In the genomic region with DNA sequence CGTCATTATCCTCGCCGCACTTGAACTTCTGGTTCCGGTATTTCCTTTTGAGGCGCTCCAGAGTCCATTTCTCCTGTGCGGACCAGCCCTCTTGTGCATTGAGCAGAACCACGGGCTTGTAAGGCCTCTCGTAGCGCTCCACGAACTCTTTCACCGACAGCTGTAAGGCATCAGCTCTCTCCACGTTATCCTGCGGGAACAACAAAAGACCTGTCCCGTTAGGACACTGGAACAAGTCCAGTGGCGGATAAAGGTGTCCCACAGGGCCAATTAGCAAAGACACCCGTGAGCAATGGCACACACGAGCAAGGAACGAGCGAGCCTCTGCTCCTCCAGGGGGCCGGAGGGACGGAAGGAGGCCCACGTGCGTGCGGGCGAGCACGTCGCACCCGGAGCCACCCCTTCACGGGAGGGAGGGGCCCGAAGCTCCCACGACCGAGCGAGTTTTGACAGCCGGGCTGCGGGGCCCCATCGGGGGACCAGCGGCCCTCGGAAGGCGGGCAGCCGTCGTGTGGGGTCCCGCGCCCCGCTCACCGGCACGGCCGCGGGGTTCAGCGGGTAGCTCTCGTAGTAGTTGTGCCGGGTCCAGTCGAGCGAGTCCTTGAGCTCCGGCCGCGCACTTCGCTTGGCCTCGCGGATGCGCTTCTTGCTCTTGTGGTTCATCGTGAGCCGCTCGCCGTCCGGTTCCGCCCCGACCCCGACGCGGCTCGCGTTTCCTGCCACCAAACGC, we compare ENCODE assay signal across 8 mouse cellular contexts. TPM values are rescaled to one million over a fixed set of nuclear protein-coding genes. Genes with fewer than 3 reads are reported as not detected.
DNase-seq lines count a peak whose midpoint lies in the region; ATAC-seq and TF ChIP-seq lines count a peak whose summit lies in the region.

No protein-coding gene starts in this region.

- H3K4me2 ChIP-seq in hindbrain, postnatal 0 days (ENCODE audit: low read depth, low read length) = peak overlapping the region; percentile 65

- H3K79me2 ChIP-seq in macrophage (ENCODE audit: inconsistent target) = peaks cover 86% of the 10 kb centered on the region

- peak; percentile 39 for ATAC-seq in common myeloid progenitor, adult 5-6 weeks (replicated peaks; ENCODE audit: low read depth, poor library complexity, severe bottlenecking)
- ATAC-seq in hindbrain, postnatal 0 days = peak; percentile 48

- peaks cover 8% of the 10 kb centered on the region for H3K4me1 ChIP-seq in hindbrain, postnatal 0 days (ENCODE audit: insufficient read depth, low read length)

- peak overlapping the region; percentile 77 for H3K9ac ChIP-seq in hindbrain, postnatal 0 days (replicated peaks; ENCODE audit: low read length)

- no peaks in the 10 kb centered on the region for H3K27me3 ChIP-seq in hindbrain, postnatal 0 days (ENCODE audit: insufficient read depth, low read length)

- H3K36me3 ChIP-seq in hindbrain, postnatal 0 days (ENCODE audit: insufficient read depth, low read length) = peaks cover 27% of the 10 kb centered on the region
- peaks cover 35% of the 10 kb centered on the region for H3K36me3 ChIP-seq in macrophage (ENCODE audit: inconsistent target)

- DNase-seq in adipocyte (ENCODE audit: low spot score) = peak; percentile 60
- DNase-seq in gastrocnemius, adult 8-10 months (ENCODE audit: low spot score in 2 of 2) = peak; percentile 35 to 44
- DNase-seq in hindbrain, postnatal 0 days (ENCODE audit: low spot score) = peak; percentile 79
- peak; percentile 41 to 63 for DNase-seq in left cerebral cortex, adult 8-10 months (ENCODE audit: low spot score in 2 of 2)
- DNase-seq in retina, postnatal 1 day = peak; percentile 80
- peak; percentile 54 for DNase-seq in urinary bladder, postnatal 25 days (ENCODE audit: low spot score)

- peak overlapping the region; percentile 88 for H3K4me3 ChIP-seq in hindbrain, postnatal 0 days (ENCODE audit: low read length)
- H3K4me3 ChIP-seq in macrophage (ENCODE audit: inconsistent target) = peak overlapping the region; percentile 82

- H3K27ac ChIP-seq in hindbrain, postnatal 0 days = peak overlapping the region; percentile 95
- H3K27ac ChIP-seq in macrophage = peak overlapping the region; percentile 76

- peak; percentile 38; the same call in 1 of the 2 replicates for TF ChIP-seq CTCF in hindbrain, postnatal 0 days (IDR thresholded peaks at IDR 0.05; ENCODE audit: low read depth)

- H3K9me3 ChIP-seq in hindbrain, postnatal 0 days (ENCODE audit: low read length) = no peaks in the 10 kb centered on the region

- WGBS in hindbrain, postnatal 0 days = under 1% methylated on average over 73 of the region's 73 CpGs
- WGBS in macrophage (ENCODE audit: missing documents) = under 1% methylated on average over 73 of the region's 73 CpGs

RNA-seq across cellular contexts. Expression of a gene that starts 0.4 kb away (rescaled TPM):
- 50.4 and 52.0 TPM in 2 replicates for total RNA-seq in common myeloid progenitor, adult 5-6 weeks (2017)
- total RNA-seq in gastrocnemius, adult 8-10 months (2022) = 10 to 100 TPM; 44.9 to 48.8 (median 45.4) TPM
- total RNA-seq in hindbrain, postnatal 0 days (2014; rRNA removed) = 30.1 and 43.2 TPM in 2 replicates
- 50.8 and 54.4 TPM in 2 replicates for polyA plus RNA-seq in hindbrain, postnatal 0 days (2015; fragmentation: Nextera tagmentation; extraction: Ambion mirVana)
- total RNA-seq in left cerebral cortex, adult 8-10 months (2022) = 10 to 100 TPM; 20.2 to 24.3 (median 22.2) TPM
- 10 to 100 TPM in 10 of 26 experiments, 1 to 10 TPM in 16; 1.5 to 20.7 (median 6.8) TPM for total RNA-seq in macrophage (2018; cell fraction: chromatin; rRNA removed)
- 10 to 100 TPM; 10.5 to 17.5 (median 13.8) TPM for total RNA-seq in macrophage (2018; cell fraction: cytosol; rRNA removed)
- 10 to 100 TPM in 11 of 26 experiments, 1 to 10 TPM in 15; 2.5 to 24.4 (median 8.3) TPM for total RNA-seq in macrophage (2018; cell fraction: nucleus; rRNA removed)
- polyA plus RNA-seq in macrophage (2018) = 12.5 to 17.0 TPM (median 16.0 TPM) in 3 replicates

RNA-seq across cellular contexts. Expression of a gene that starts 0.6 kb away (rescaled TPM):
- total RNA-seq in common myeloid progenitor, adult 5-6 weeks (2017) = 39.2 and 56.0 TPM in 2 replicates
- 10 to 100 TPM; 17.7 to 27.2 (median 21.4) TPM for total RNA-seq in gastrocnemius, adult 8-10 months (2022)
- total RNA-seq in hindbrain, postnatal 0 days (2014; rRNA removed) = 31.9 and 37.5 TPM in 2 replicates
- polyA plus RNA-seq in hindbrain, postnatal 0 days (2015; fragmentation: Nextera tagmentation; extraction: Ambion mirVana) = 48.1 and 48.6 TPM in 2 replicates
- 10 to 100 TPM; 26.6 to 30.4 (median 28.8) TPM for total RNA-seq in left cerebral cortex, adult 8-10 months (2022)
- total RNA-seq in macrophage (2018; cell fraction: chromatin; rRNA removed) = 10 to 100 TPM in 25 of 26 experiments, 1 to 10 TPM in 1; 8.9 to 67.5 (median 36.3) TPM
- 10 to 100 TPM; 11.3 to 25.6 (median 19.8) TPM for total RNA-seq in macrophage (2018; cell fraction: cytosol; rRNA removed)
- 10 to 100 TPM; 13.7 to 59.6 (median 24.8) TPM for total RNA-seq in macrophage (2018; cell fraction: nucleus; rRNA removed)
- polyA plus RNA-seq in macrophage (2018) = 19.8 to 25.1 TPM (median 21.8 TPM) in 3 replicates

RNA-seq across cellular contexts. Expression of a gene that starts 9.5 kb away (rescaled TPM):
- 4.5 and 5.4 TPM in 2 replicates for total RNA-seq in common myeloid progenitor, adult 5-6 weeks (2017)
- total RNA-seq in gastrocnemius, adult 8-10 months (2022) = 10 to 100 TPM; 21.7 to 23.9 (median 22.7) TPM
- total RNA-seq in hindbrain, postnatal 0 days (2014; rRNA removed) = 38.7 and 45.6 TPM in 2 replicates
- polyA plus RNA-seq in hindbrain, postnatal 0 days (2015; fragmentation: Nextera tagmentation; extraction: Ambion mirVana) = 56.8 and 62.8 TPM in 2 replicates
- total RNA-seq in left cerebral cortex, adult 8-10 months (2022) = 10 to 100 TPM; 40.9 to 46.2 (median 43.0) TPM
- 100 to 1,000 TPM in 12 of 26 experiments, 10 to 100 TPM in 14; 23.7 to 296 (median 94.4) TPM for total RNA-seq in macrophage (2018; cell fraction: chromatin; rRNA removed)
- total RNA-seq in macrophage (2018; cell fraction: cytosol; rRNA removed) = 100 to 1,000 TPM in 24 of 26 experiments, 10 to 100 TPM in 2; 90.2 to 220 (median 154) TPM
- total RNA-seq in macrophage (2018; cell fraction: nucleus; rRNA removed) = 100 to 1,000 TPM in 22 of 26 experiments, 10 to 100 TPM in 4; 26.4 to 272 (median 148) TPM
- 105 to 174 TPM (median 118 TPM) in 3 replicates for polyA plus RNA-seq in macrophage (2018)

RNA-seq across cellular contexts. Expression of a gene that starts 10.2 kb away (rescaled TPM):
- 451 and 629 TPM in 2 replicates for total RNA-seq in common myeloid progenitor, adult 5-6 weeks (2017)
- 10 to 100 TPM; 63.8 to 81.3 (median 70.7) TPM for total RNA-seq in gastrocnemius, adult 8-10 months (2022)
- total RNA-seq in hindbrain, postnatal 0 days (2014; rRNA removed) = 228 and 253 TPM in 2 replicates
- polyA plus RNA-seq in hindbrain, postnatal 0 days (2015; fragmentation: Nextera tagmentation; extraction: Ambion mirVana) = 454 and 491 TPM in 2 replicates
- total RNA-seq in left cerebral cortex, adult 8-10 months (2022) = 100 to 1,000 TPM; 141 to 164 (median 155) TPM
- total RNA-seq in macrophage (2018; cell fraction: chromatin; rRNA removed) = 1,000 to 10,000 TPM in 1 of 26 experiments, 100 to 1,000 TPM in 25; 145 to 1,072 (median 478) TPM
- 100 to 1,000 TPM; 106 to 202 (median 158) TPM for total RNA-seq in macrophage (2018; cell fraction: cytosol; rRNA removed)
- total RNA-seq in macrophage (2018; cell fraction: nucleus; rRNA removed) = 100 to 1,000 TPM; 151 to 994 (median 359) TPM
- polyA plus RNA-seq in macrophage (2018) = 176 to 306 TPM (median 187 TPM) in 3 replicates

RNA-seq across cellular contexts. Expression of a gene that starts 14.8 kb away (rescaled TPM):
- total RNA-seq in common myeloid progenitor, adult 5-6 weeks (2017) = 0.46 TPM in 1 of 2 replicates, not detected in the other
- 1 to 10 TPM; 5.4 to 9.4 (median 8.1) TPM for total RNA-seq in gastrocnemius, adult 8-10 months (2022)
- total RNA-seq in hindbrain, postnatal 0 days (2014; rRNA removed) = 36.6 and 38.3 TPM in 2 replicates
- polyA plus RNA-seq in hindbrain, postnatal 0 days (2015; fragmentation: Nextera tagmentation; extraction: Ambion mirVana) = 41.9 and 50.2 TPM in 2 replicates
- 10 to 100 TPM; 20.0 to 23.0 (median 22.2) TPM for total RNA-seq in left cerebral cortex, adult 8-10 months (2022)
- 1 to 10 TPM in 1 of 26 experiments, not detected in 25; 5.3 TPM for total RNA-seq in macrophage (2018; cell fraction: chromatin; rRNA removed)
- total RNA-seq in macrophage (2018; cell fraction: cytosol; rRNA removed) = under 1 TPM in 9 of 26 experiments, not detected in 17; 0.07 to 0.22 (median 0.09) TPM
- total RNA-seq in macrophage (2018; cell fraction: nucleus; rRNA removed) = 1 to 10 TPM in 1 of 26 experiments, not detected in 25; 2.3 TPM
- polyA plus RNA-seq in macrophage (2018) = not detected in 3 replicates

Comparison
In these comparisons a context has a peak if more than half of its experiments do, and no peak if none do; other contexts are left out.
1. Peak in every context shown above with its lines: DNase-seq, ATAC-seq, H3K4me3 ChIP-seq and H3K27ac ChIP-seq.